Mouse (Mus musculus) retina, postnatal 7 days (tissue): Measurements from ENCODE around the gene Olfr885.

Experiments
- DNase-seq: peaks from one replicate; pipeline ENCODE4 v3.0.0-alpha.2; 2012; ENCODE audit warnings: low read depth, low spot score

Gene Olfr885

GRCm38 (mm10) chr9:38061022-38061421, at the start of gene Olfr885:
TSS of gene Olfr885 (plus strand) at chr9:38061322.
- no peak for DNase-seq

DNA sequence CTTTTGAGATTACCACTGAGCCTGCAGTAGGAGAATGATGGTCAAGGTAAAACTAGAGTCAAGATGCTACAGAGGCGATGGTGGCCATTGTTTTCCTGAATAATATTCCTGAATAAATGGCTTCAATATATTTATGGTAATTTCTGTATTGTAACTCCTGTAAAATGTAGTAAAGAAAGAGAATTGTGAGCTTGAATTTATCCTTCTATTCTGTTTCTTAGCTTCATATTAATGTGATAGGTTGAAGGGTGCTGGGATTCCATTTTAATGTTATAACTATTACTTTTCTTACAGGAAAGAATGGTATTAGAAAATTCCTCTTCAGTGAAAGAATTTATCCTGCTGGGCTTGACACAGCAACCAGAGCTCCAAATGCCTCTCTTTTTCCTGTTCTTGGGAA, 35.6 kb upstream of the Olfr885 start, which contains the start of gene Olfr883:
Gene Olfr883, plus strand, starts transcription at position 301 of the 400 bp plus-strand sequence.
- DNase-seq, result no peak

DNA sequence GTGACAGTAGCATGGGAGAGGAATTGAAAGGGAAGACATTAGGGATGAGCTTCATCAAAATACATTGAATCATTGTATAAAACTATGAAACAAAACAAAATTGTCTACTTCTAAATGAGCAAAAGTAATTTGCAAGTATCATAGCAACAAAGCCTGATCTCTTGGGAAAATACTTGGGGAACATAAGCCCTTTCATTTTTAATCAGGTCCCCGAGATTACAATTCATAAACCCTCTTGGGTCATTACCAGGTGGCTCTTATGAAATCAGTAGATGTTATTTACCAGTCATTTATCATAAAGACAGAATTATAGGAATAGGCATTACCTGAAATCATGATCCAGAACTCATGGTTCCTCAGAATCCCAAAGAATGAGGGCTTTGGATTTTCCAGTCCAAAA, 14.9 kb upstream of the Olfr885 start, which contains the start of gene Olfr884:
Gene Olfr884, plus strand, starts transcription at position 301 of the 400 bp plus-strand sequence.
- DNase-seq, result no peak

GRCm38 (mm10) chr9:38083772-38084171, 22.6 kb downstream of the Olfr885 start, which contains the start of gene Olfr887:
TSS of gene Olfr887 (plus strand) at chr9:38084072.
- no peak for DNase-seq

DNA sequence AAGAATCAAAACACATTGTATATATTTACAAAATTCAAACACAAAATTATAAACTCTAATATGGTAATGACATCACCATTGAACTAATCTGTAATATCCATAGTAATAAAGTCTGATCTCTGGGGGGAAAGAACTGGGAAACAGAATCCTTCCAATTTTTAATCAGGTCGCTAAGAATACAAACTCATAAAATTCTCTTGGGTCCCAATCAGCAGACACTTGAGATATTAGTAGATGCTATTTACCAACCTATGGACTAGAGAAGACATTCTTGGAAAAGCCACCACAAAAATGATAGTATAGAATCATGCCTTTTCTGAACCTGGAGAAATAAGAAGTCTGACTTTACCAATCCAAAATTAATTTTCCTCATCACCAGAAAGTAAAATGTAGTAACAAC, 46.7 kb downstream of the Olfr885 start, which contains the start of gene Olfr888:
Gene Olfr888, plus strand, starts transcription at position 301 of the 400 bp plus-strand sequence.
- no peak for DNase-seq
